Mouse (Mus musculus) hindbrain, embryonic 16.5 days (tissue): ENCODE results near the gene F930015N05Rik. TPM values are rescaled to one million over a fixed set of nuclear protein-coding genes. Genes with fewer than 3 reads are reported as not detected.

Experiments used
- ATAC-seq: fragments of 200-750 bp; cut with Nextera tagmentation; 2 replicates; pipeline ENCODE4 v1.8.0; 2017; ENCODE audit warnings: moderate TSS enrichment, moderate library complexity
- H3K27ac ChIP-seq: fragments of 300-500 bp; sonication (generic); 2 replicates; pipeline ENCODE4 v1.5.1; 2014; ENCODE audit warnings: low read depth, mild to moderate bottlenecking, control low read depth, low read length, moderate library complexity
- H3K27me3 ChIP-seq: fragments of 300-500 bp; sonication (generic); replicated peaks from 2 replicates; pipeline ENCODE4 v1.6.1; 2014; ENCODE audit warnings: low read length; ENCODE audit not compliant: control insufficient read depth, insufficient read depth
- H3K36me3 ChIP-seq: fragments of 300-500 bp; sonication (generic); 2 replicates; pipeline ENCODE4 v1.6.1; 2014; ENCODE audit warnings: mild to moderate bottlenecking, low read length, moderate library complexity, mixed read lengths; ENCODE audit not compliant: control insufficient read depth, insufficient read depth
- H3K4me1 ChIP-seq: fragments of 300-500 bp; sonication (generic); 2 replicates; pipeline ENCODE4 v1.6.1; 2014; ENCODE audit warnings: low read depth, low read length; ENCODE audit not compliant: control insufficient read depth, insufficient read depth
- H3K4me2 ChIP-seq: fragments of 300-500 bp; sonication (generic); 2 replicates; pipeline ENCODE4 v1.6.1; 2014; ENCODE audit warnings: mild to moderate bottlenecking, low read length, control low read depth, moderate library complexity
- H3K4me3 ChIP-seq: fragments of 300-500 bp; sonication (generic); 2 replicates; pipeline ENCODE4 v1.5.1; 2014; ENCODE audit warnings: mild to moderate bottlenecking, low read length, control low read depth, moderate library complexity
- H3K9ac ChIP-seq: fragments of 300-500 bp; sonication (generic); 2 replicates; pipeline ENCODE4 v1.6.1; 2014; ENCODE audit warnings: low read depth, mild to moderate bottlenecking, control low read depth, low read length, moderate library complexity
- H3K9me3 ChIP-seq: fragments of 300-500 bp; sonication (generic); 2 replicates; pipeline ENCODE4 v1.6.1; 2014; ENCODE audit warnings: mild to moderate bottlenecking, low read length, moderate library complexity; ENCODE audit not compliant: control insufficient read depth
- WGBS: fragments of 180-500 bp; shearing (Covaris S2); extraction: QIAGEN DNeasy Blood & Tissue Kit; methylation state at CpG from one replicate; pipeline ENCODE4 v1.1.7; 2014; 5-methylcytosine and 5-hydroxymethylcytosine counted together
- polyA plus RNA-seq: library from polyadenylated mRNA; unstranded; fragments of >200 nt; fragmentation: Nextera tagmentation; extraction: Ambion mirVana; gene quantifications from 2 replicates; pipeline ENCODE4 v1.2.1, GENCODE M21; 2015

F930015N05Rik gene
- polyA plus RNA-seq, 1 experiment from 2014 or later, result 1.4 TPM

DNA sequence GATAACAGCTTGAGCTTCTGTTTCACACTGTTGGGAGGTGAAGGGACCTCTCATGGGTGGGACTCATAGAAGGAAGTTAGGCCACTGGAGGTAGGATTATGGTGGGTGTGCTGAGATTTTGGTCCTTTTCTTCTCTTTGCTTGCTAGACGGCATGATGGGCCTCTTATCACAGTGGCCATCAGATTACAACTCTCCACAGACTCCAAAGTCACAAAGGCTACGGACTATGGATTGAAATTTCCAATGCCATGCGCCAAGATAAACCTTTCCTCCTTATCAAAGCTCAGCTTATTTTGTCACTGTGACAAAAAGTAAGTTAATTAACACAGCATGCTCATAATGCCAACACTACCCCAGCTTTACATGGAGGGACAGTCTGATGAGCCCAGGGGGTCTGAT, 38.8 kb downstream of the F930015N05Rik start:
- H3K4me1 ChIP-seq, result peaks cover 13% of the 10 kb centered on the region
- H3K27me3 ChIP-seq, result no peaks in the 10 kb centered on the region; the same call in 1 of the 2 replicates
- H3K9ac ChIP-seq, result no peak overlapping the region
- no peaks in the 10 kb centered on the region for H3K36me3 ChIP-seq
- H3K27ac ChIP-seq, result no peak overlapping the region
- WGBS, result 87% methylated on average over 3 of the region's 3 CpGs
- H3K4me2 ChIP-seq, result no peak overlapping the region
- no peak for ATAC-seq
- H3K4me3 ChIP-seq, result no peak overlapping the region
- H3K9me3 ChIP-seq, result no peaks in the 10 kb centered on the region

GRCm38 (mm10) chr11:64396949-64397348, 39.5 kb downstream of the F930015N05Rik start:
- Histone ChIP-seq H3K4me1 (peaks cover 13% of the 10 kb centered on the region), H3K27me3 (no peaks in the 10 kb centered on the region; the same call in 1 of the 2 replicates), H3K36me3 (no peaks in the 10 kb centered on the region), H3K4me3 (no peak overlapping the region), H3K9me3 (no peaks in the 10 kb centered on the region), H3K4me2 (no peak overlapping the region; the same call in 1 of the 2 replicates), H3K9ac (no peak overlapping the region; the same call in 1 of the 2 replicates), H3K27ac (peak overlapping the region; percentile 52; the same call in 1 of the 2 replicates)
- 52% methylated on average over 6 of the region's 6 CpGs for WGBS
- ATAC-seq, result peak; percentile 50

GRCm38 (mm10) chr11:64396331-64396881, 40.0 kb downstream of the F930015N05Rik start:
- H3K9ac ChIP-seq, result peak overlapping the region; percentile 19; the same call in 1 of the 2 replicates
- H3K36me3 ChIP-seq, result no peaks in the 10 kb centered on the region
- peaks cover 13% of the 10 kb centered on the region for H3K4me1 ChIP-seq
- 3% methylated on average over 7 of the region's 7 CpGs for WGBS
- peak; percentile 94 for ATAC-seq
- H3K27ac ChIP-seq, result peak overlapping the region; percentile 52
- H3K9me3 ChIP-seq, result no peaks in the 10 kb centered on the region
- H3K4me2 ChIP-seq, result peak overlapping the region; percentile 37
- H3K27me3 ChIP-seq, result no peaks in the 10 kb centered on the region
- no peak overlapping the region for H3K4me3 ChIP-seq

DNA sequence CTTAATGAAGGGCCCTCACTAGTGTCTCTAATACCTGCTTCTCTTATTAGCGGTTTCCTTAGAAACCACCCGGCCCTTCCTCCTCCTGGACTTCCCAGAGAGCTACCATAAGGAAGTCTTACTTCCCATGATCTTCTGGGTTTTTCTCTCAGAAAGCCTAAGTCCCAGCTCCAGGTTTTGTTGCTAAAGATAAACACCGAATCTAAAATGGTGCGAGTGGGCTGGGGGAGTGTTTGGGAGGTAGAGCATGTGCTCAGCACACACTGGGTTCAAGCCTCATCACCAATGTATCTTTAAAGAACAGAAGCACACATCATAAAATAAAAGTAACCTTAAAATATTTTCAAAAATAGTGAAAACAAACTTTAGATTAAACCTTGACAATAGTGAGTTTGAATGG, 50.1 kb downstream of the F930015N05Rik start:
- H3K4me3 ChIP-seq, result no peak overlapping the region
- no peaks in the 10 kb centered on the region for H3K36me3 ChIP-seq
- H3K9me3 ChIP-seq, result no peaks in the 10 kb centered on the region
- H3K9ac ChIP-seq, result no peak overlapping the region
- H3K27ac ChIP-seq, result no peak overlapping the region
- H3K4me2 ChIP-seq, result no peak overlapping the region
- ATAC-seq, result no peak
- WGBS, result 88% methylated on average over 4 of the region's 4 CpGs
- no peaks in the 10 kb centered on the region for H3K4me1 ChIP-seq
- no peaks in the 10 kb centered on the region for H3K27me3 ChIP-seq

Other genes with a start within 250 kb of the F930015N05Rik start
- gene Hs3st3a1, start 1.3 kb downstream of the F930015N05Rik start, polyA plus RNA-seq, result 0.98 and 1.00 TPM in 2 replicates